Mouse (Mus musculus): ENCODE results near the gene Pttg1.

- TF ChIP-seq CTCF (IDR thresholded peaks at IDR 0.05; ENCODE audit: insufficient read depth, low read length) (no peak), POLR2A (IDR thresholded peaks at IDR 0.05; ENCODE audit: borderline replicate concordance, extremely low read depth, low read depth, low read length) (no peak)
These were observed 46.1 kb downstream of the Pttg1 start for GRCm38 (mm10) chr11:43379911-43380485.
